Mouse (Mus musculus) kidney, postnatal 10 days (tissue): Measurements from ENCODE around the gene Ocln.

Experiments
- DNase-seq: peaks from one replicate; pipeline ENCODE4 v3.0.0; 2021; ENCODE audit warnings: mixed read lengths

Ocln gene

DNA sequence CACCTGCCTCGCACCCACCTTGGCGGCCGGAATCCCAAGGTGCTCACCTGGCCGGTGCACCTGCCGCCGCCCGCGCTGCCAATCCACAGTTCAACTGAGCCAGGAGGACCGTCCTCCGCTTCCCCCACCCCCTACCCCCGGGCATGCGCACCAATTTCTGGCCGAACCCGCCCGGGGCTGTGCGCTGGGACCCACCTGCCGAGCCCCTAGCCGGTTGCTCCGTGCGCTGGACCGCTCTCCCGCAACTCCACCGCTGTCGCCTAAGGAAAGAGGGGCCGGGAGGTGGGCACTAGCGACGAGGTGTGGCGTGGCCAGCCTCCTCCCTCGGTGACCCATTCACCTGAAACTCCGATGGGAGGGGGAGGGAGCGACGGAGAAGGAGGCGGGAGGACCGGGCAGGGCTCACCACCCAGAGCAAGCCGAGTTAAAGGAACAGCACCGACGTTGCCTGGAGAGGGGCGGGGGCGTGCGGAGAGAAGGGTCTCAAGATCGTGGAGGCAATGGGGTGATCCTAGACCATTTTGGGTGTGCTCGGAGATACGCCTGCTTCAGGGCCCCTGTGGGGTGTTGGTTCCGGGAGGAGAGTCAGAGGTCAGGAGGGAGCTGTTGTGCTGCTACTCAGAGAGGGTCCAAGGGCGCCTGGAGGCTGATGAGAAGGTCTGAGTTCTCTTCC is at the start of gene Ocln:
Gene Ocln (minus strand): TSS at position 350 of the 673 bp plus-strand sequence.
- DNase-seq, result peak; percentile 80

- DNase-seq, result no peak
Measured at GRCm38 (mm10) chr13:100601034-100601433, 48.5 kb upstream of the Ocln start.

DNA sequence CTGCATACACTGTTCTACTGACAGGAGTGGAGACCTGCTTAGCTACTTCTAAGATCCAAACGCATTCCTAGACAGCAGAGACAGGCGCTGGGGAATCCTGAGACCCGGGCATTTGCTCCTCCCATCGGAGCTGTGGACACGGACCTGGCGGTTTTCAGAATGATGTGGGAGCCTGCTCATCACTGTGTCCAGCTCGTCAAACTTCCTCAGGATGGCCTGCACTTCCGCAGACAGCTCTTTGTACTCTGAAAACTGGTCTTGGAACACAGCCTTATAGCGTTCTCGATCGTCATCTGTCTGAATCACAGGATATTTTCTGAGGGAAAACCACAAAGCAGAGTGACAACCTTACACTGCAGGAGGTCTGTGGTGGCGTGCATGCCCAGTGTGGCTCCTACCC is 47.8 kb upstream of the Ocln start:
- DNase-seq, result no peak

DNA sequence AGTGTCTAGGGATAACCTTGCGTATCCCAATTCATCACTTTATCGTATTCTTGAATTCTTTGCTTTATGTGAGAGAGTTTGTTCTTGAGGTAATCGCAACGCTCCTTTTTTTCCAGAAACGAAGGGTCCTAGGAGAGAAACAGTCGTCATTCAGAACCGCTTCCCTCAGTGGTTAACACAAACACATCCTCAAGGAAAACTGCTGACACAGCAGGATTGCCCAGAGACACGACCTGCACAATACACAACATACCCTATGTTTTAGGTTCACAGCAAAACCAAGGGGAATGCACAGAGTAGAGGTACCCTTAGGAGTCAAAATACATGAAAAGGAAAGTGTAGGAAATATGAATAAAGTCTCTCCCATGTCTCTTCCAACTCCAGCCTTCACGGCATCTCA is 44.8 kb upstream of the Ocln start:
- no peak for DNase-seq

DNA sequence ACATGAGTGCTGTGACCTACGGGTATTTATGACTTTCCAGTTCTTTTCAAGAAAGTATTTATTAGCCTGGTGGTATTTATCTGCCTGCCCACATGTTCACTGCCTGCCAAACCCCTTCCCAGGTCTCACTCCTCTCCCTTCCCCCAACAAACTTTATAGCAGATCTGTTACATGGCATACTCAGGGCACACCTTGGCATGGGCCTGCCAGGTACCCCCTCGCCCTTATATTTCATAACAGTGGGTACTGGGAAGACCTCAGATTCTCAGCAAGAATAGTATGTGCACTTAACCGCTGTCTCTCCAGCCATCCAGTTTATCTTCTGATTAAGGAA is 43.0 kb upstream of the Ocln start:
- no peak for DNase-seq

DNA sequence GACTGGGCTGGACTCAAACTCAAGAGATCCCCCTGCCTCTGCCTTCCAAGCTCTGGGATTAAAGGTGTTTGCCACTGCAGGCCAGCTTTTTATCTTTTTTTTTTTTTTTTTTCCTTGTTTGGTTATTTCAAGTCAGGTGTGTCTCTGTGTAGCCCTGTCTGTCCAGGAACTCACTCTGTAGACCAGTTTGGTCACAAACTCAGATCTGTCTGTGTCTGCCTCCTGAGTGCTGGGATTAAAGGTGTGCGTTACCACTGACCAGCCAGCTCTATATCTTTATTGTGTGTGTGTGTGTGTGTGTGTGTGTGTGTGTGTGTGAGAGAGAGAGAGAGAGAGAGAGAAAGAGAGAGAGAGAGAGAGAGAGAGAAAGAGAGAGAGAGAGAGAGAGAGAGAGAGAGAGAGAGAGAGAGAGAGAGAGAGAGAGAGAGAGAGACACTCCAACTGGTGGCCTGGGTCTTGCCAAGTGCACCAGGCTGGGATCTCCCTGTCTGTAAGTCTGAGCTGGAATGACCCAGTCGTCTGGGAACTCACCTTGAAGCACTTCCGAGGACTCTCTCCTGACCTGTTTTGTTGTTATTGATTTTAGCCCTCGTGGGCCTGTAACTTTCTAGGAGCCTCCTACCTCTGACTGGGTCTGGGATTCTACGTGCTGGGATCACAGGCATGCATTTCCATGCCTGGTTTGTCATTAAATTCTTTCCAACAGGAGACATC is 42.5 kb upstream of the Ocln start:
- peak; percentile 14 for DNase-seq

DNA sequence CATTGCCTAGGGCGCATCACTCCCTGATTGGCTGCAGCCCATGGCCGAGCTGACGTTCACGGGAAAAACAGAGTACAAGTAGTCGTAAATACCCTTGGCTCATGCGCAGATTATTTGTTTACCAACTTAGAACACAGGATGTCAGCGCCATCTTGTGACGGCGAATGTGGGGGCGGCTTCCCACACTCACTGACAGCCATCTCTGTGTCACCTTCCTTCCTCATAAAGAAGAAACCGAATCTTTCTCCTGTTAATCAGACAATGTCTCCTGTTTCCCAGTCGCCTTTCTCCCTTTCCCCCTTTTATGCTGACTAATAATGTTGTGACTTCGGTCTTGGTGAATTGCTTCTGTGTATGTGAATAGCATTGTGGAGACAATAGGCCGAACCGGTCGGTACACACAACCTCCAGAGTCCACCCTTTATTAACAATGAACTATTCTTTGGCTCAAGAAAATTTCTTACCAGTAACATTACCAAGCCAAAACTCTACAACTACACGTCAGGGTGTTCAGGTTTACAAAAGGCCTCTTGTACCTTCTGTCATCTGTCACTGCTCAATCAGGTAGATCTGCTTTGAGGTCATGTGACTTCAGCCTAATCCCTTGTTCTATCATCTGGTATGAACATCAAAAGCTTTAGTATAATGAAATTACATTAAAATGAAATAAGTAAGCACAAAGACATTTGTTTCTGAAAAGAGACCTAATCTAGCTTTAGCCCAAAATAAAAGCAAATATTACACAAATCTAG is 41.7 kb upstream of the Ocln start:
- DNase-seq, result peak; percentile 59

- no peak for DNase-seq
Measured at GRCm38 (mm10) chr13:100588646-100589045, 36.1 kb upstream of the Ocln start.

GRCm38 (mm10) chr13:100582144-100582543 is 29.6 kb upstream of the Ocln start:
- DNase-seq, result no peak

DNA sequence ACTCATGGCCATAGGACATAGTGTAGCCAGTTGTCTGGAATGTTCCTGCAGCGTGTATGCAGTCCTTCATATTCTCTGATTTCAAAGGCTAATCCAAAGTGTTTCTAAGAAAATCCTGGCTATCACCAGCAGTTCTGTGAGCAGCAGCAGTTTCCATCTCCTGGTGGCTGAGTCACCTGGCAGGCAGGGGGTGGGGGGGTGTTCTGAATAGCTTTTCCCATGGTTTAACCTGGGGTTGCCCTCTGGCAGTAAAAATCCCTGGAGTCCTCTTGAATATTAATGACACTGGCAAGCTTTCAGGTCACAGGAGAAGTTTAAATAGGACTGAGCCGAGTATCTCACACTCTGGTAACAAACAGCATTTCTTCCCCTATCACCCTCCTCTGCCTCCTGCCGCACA is 29.2 kb upstream of the Ocln start:
- peak; percentile 59 for DNase-seq

GRCm38 (mm10) chr13:100579951-100580350 is 27.4 kb upstream of the Ocln start:
- DNase-seq, result peak; percentile 34

GRCm38 (mm10) chr13:100579220-100579619 is 26.7 kb upstream of the Ocln start:
- no peak for DNase-seq

GRCm38 (mm10) chr13:100575950-100576349 is 23.4 kb upstream of the Ocln start:
- no peak for DNase-seq

GRCm38 (mm10) chr13:100570713-100571112 is 18.2 kb upstream of the Ocln start:
- no peak for DNase-seq

DNA sequence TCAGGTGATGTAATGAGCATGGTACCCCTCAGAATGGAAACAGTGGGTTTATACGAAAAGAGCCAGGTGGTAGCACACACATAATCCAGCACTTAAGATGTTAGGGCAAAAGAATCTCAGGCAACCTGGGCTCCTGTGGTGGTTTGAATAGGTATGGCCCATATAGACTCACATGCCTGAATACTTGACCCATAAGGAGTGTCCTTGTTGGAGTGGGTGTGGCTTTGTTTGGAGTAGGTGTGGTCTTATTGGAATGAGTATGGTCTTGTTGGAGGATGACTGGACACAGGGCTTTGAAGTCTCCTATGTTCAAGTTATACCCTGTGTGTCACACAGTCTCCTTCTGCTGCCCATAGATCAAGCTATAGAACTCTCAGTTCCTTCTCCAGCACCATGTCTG is 15.8 kb upstream of the Ocln start:
- no peak for DNase-seq

DNA sequence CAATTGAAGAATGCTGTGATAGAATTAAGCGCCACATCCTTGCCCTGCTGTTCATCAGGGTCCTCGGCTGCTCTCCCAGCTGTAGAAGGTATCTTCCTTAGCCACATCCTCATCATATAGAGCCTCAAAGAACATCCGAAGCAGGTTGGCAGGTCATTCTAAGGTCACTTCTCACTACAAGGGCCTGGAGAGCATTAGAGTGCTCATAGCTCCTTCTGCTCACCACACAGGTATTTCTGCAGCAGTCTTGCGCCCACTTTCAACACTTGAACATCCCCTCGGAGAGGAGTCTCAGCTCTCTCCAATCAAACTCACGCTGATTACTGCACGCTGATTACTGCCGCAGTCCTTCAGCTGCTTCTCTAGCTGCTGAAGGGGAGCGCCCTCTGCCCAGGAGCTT is 6.9 kb upstream of the Ocln start:
- DNase-seq, result no peak

- no peak for DNase-seq
Measured at GRCm38 (mm10) chr13:100557011-100557410, 4.5 kb upstream of the Ocln start.

GRCm38 (mm10) chr13:100553042-100553437 is 522 bp upstream of the Ocln start:
- DNase-seq, result no peak

DNA sequence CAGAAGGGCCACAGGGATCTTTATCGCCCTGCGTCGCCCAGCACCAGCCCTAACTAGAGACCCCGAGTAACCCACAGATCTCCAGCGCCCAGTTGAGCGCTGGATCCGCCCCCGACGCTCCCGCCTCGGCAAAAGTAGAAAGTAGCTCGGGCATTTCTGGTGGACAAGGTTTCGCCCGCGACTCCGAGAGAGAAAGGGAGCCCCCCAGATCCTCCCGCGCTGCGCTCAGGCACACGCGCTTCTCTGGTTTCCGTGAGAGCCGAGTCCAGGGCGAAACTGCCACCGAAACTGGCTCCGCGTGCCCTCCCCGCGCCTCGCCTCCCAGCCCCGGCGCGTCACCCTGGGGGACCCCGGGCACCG is 529 bp downstream of the Ocln start:
- peak; percentile 20 for DNase-seq

DNA sequence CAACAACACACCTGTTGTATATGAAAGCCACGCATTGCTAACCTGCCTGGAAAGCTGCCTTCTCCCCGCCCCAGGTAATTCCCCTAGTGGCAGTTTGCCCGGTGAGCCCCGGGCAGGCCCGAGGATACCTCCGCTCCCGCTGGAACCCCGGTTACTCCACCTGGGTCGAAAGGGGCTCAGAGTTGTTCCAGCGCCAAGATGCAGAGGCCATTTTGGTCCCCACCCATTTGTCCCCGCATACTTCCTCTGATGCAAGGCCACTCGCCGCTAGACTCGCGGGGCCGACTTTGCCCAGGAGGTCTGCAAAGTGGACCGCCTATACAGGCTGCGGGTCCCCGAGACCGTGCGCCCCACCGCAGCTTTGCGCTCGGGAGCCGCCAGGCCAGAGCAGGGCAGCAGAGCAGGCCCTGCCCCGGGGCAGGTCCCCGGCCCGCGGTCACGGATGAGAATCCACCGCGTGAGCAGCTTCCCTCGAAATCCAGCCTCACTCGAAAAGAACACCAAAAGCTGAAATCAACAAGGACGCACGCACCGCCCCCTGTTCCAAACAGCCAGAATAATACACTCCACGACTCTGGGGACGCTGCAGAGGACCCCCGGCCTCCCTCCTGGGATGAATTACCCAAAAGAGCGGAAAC is 1.0 kb downstream of the Ocln start:
- peak; percentile 57 for DNase-seq

DNA sequence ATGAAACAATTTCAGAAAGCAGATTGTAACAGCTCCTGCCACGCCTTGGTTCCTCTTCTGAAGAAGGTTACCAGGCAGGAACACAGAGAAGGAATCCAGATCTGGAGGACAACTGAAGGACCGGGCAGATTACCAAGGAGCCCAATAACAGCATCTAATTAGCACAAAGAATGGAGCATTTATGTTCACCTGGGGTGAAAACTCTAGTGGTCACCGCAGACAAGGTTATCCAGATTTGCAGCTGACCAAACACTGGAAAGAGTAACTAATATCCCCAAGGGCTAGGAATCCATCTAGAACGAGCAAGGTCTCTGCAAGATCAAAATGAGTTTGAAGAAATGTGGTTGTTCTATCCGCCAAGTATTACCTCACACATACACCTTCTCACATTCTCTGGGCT is 5.2 kb downstream of the Ocln start:
- DNase-seq, result no peak

DNA sequence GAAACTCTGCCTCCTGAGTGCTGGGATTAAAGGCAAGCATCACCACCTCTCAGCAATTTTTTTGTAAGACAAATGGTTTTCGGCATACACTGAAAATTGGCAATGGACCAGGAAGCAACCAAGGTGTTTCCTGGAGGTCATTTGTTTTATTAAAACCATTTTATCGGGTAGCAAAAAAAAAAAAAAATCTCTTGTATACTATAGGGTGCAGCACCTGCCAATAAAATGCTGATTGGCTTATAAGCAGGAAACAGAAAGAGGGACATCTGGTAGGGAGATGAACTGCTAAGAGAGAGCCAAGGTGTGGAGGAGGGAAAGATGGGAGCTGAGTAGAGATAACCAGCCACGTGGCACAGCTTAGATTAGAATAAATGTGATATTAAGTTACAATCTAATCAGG is 7.0 kb downstream of the Ocln start:
- no peak for DNase-seq

GRCm38 (mm10) chr13:100544220-100544662 is 8.3 kb downstream of the Ocln start:
- no peak for DNase-seq
